Mouse (Mus musculus): Measurements from ENCODE around the gene Nos3. TPM values are rescaled to one million over a fixed set of nuclear protein-coding genes. Genes with fewer than 3 reads are reported as not detected.
A peak's percentile ranks its signal among the peaks of the same experiment; 100 is the strongest.

Gene Nos3
- total RNA-seq, 2 experiments from 2014 or later, result 5.0 to 7.1 TPM

DNA sequence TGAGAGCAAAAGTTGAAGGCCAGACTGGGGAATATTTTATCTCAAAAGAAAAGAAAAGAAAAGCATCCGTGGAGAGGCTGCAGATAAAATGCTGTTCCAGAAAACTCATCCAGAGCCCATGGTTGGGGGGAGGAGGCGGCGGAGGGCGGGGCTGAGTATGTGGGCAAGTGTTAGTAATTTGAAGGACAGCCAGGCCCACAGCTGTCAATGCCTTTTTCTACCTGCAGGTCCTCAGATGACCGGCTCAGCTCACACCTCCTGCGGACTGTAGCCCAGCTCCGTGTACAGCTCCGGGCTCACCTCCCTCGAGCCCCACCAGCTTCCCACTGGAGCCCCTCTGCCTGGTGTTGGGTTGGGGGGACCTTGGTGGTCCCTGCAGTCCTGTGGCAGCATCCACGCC is 35.1 kb downstream of the Nos3 start:
- Histone ChIP-seq H3K4me3 (no peak overlapping the region; the same call in 1 of the 2 replicates), H3K27ac (peak overlapping the region; percentile 38; the same call in 1 of the 2 replicates)
- TF ChIP-seq CTCF (IDR thresholded peaks at IDR 0.05), result no peak
- intact Hi-C loops (cut with DNase I), result loop anchor here (5.0 kb wide), 1 partner anchor 73 kb away; no protein-coding TSS in a partner anchor
- DNase-seq, result peak; percentile 54

DNA sequence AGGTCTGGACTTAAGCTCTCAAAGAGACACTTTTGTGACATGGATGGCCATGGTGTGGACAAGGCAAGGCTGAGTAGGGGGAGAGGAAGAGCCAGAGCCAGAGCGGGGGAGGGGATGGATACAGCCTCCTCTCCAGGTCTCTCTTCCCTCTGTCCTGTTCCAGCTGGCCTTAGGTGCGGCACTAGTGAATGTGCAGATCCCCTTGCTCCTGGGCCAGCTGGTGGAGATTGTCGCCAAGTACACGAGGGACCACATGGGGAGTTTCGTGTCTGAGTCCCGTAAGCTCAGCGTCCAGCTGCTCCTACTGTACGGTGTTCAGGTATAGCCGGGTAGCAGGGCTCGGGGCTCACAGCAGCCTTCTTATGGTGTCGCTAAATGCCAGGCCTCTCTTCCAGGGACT is 35.8 kb downstream of the Nos3 start:
- Histone ChIP-seq H3K27ac (peak overlapping the region; percentile 38; the same call in 1 of the 2 replicates), H3K4me3 (no peak overlapping the region)
- DNase-seq, result peak; percentile 58
- intact Hi-C loops (cut with DNase I), result no loop called here
- no peak for TF ChIP-seq CTCF (IDR thresholded peaks at IDR 0.05)

DNA sequence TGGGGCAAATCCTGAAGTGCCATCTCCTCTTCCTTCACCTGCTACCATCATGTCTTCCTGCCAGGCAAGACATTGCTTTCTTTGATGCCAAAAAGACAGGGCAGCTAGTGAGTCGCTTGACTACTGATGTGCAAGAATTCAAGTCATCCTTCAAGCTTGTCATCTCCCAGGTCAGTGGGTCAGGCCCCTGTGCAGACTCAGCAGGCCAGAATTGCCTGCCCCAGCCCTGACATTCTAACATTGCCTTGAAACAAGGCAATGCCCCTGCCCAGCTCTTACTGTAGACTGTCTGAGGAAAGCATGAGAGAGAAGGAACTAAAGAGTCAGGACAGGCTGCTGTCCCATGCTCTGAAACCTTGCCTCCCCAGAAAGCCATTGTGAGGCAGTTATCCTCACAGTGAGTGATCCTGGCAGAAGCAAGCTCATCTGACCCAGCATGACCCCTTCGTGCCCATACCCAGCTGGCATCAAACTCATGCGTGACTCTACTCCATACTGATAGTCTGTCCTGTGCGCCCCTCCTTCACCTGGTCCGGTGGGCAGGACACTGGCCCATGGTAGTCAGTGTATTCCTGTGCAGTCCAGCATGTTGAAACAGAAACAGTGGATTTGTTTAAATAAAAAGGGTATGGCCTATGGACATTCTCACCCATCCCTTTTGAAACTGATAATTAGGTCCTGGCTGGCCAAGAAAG is 36.4 kb downstream of the Nos3 start:
- TF ChIP-seq CTCF (IDR thresholded peaks at IDR 0.05), result no peak
- H3K27ac ChIP-seq, result no peak overlapping the region
- intact Hi-C loops (cut with DNase I), result no loop called here
- DNase-seq, result no peak
- no peak overlapping the region for H3K4me3 ChIP-seq

DNA sequence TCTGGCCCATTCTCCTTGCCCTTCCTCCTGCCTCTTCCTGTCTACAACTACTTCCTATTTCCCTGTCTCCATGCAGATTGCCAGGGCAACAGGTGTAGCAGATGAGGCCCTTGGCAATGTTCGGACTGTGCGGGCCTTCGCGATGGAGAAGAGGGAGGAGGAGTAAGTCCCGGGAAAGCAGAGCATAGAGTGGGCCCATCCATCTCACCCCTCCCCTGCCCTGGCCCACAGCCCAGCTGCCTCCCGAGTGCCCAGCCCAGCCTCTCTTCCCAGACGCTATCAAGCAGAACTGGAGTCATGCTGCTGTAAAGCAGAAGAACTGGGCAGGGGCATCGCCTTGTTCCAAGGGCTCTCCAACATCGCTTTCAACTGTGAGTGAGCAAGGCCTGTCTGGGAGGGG is 37.4 kb downstream of the Nos3 start:
- intact Hi-C loops (cut with DNase I), result no loop called here
- DNase-seq, result no peak
- Histone ChIP-seq H3K27ac (no peak overlapping the region), H3K4me3 (no peak overlapping the region)
- no peak for TF ChIP-seq CTCF (IDR thresholded peaks at IDR 0.05)

DNA sequence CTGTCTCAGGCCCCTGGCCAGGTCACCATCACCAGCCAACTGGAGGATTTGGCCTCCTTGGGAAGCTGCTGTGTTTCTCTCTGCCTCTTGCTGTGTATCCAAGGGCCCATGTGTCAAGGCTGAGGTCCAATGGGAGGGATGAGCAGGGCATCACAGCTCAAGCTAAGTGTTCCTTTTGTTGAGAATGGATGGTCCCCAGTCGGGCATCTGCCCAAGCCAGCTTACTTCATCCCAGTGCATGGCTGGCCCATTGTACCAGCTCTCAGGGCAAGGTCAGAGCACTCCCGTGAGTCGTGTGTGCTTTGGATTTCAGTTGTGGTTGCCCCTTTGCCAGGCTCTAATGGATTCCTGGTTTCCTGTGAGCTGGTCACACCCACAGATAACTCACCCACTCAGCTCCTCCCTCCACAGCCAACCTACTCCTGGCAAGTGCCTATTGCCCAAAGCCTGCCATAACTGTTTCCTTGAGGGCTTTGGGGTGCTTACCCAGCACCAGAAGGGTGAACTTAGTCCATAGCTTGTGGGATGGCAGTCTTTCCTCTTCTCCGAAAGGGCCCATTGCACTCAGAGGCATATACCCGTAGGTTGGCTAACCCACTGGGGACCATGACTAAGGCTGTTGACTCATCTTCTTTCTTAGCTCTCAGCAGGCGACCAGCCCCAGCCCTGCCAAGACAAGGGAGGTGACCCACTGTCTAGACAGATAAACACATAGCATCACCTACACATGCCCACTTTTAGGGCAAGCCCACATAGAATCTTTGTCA is 40.2 kb downstream of the Nos3 start:
- TF ChIP-seq CTCF (IDR thresholded peaks at IDR 0.05), result no peak
- no peak overlapping the region for H3K4me3 ChIP-seq
- no peak overlapping the region for H3K27ac ChIP-seq

DNA sequence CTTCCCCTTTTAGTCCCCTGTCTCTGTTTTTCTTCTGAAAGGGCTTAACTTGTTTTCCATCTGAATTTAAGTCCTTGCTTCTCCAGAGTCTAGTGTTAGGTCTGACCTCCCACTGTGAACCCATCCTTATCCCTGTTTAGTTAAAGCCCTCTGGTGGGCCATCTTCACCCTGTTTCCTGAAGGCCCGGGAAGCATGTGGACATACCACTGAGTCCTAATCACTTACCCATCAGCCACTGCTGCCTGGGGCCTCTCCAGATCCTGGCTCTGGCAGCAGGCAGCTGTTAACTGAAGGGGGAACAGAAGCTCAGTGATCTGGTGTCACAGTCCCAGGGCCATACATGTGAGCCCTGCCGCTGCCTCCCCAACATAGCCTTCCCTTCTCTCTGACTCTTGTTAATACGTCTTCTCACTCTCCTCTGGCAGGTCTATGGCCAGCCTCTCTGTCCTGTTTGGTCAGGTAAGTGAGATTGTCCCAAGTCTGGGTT is 40.8 kb downstream of the Nos3 start:
- no peak overlapping the region for H3K4me3 ChIP-seq
- intact Hi-C loops (cut with DNase I), result no loop called here
- no peak for TF ChIP-seq CTCF (IDR thresholded peaks at IDR 0.05)
- H3K27ac ChIP-seq, result no peak overlapping the region
- DNase-seq, result no peak

More for the DNA sequence above, 40.2 kb downstream of the Nos3 start:
- no peak for DNase-seq
- intact Hi-C loops (cut with DNase I), result no loop called here

DNA sequence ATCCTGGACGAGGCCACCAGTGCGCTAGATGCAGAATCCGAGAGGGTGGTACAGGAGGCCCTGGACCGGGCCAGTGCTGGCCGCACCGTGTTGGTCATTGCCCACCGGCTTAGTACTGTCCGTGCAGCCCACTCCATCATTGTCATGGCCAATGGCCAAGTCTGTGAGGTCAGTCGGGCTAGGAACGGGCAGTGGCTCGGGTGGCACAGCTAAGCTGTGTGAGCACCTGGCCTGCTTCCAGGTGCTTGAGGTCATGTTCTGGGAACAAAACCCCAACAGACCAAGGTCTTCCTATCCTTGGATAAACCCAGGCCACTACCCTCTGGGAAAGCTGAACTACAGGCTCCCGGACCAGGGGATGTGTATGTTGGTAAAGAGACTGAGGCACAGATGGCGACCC is 44.0 kb downstream of the Nos3 start:
- intact Hi-C loops (cut with DNase I), result no loop called here
- no peak overlapping the region for H3K27ac ChIP-seq
- TF ChIP-seq CTCF (IDR thresholded peaks at IDR 0.05), result no peak
- H3K4me3 ChIP-seq, result no peak overlapping the region
- DNase-seq, result peak; percentile 71

DNA sequence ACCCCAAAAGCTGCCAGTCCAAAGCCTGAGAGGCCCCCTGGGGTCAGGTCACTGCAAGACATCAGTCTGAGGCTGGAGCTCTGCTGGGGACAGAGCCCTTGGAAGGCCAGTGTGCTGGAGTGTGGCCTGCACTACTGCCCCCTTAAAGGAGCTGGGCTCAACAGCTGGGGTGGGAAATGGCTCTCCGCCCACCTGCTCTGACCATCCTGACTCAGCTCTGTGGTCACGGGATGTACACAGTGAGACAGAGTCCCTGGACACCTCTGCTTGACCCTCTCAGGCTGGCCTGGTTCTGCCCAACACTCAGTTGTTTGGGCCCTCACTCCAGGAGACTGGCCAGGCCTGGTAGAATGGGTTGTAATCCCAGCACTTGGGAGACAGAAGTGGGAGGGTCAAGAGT is 44.9 kb downstream of the Nos3 start:
- TF ChIP-seq CTCF (IDR thresholded peaks at IDR 0.05), result no peak
- H3K27ac ChIP-seq, result no peak overlapping the region
- intact Hi-C loops (cut with DNase I), result no loop called here
- DNase-seq, result no peak
- H3K4me3 ChIP-seq, result no peak overlapping the region

DNA sequence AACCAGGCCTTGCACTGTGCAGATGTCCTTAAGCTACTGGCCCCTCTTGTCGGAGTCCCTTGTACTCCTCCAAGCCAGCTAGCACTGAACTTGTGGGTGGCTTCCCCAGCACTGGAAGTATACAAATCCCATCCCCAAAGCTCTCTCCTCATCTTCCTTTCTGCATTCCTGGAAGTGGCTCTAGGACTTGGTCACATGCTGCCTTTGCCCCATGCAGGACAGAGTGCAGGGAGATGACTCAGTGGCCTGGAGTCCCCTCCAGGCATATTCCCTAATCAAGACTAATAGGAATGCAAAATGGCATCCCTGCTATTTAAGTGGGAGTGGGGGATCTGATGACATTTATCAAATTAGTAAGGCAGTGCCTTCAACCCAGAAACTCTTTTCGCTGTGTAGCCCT is 47.5 kb downstream of the Nos3 start:
- TF ChIP-seq CTCF (IDR thresholded peaks at IDR 0.05), result no peak
- intact Hi-C loops (cut with DNase I), result no loop called here
- DNase-seq, result no peak
- Histone ChIP-seq H3K27ac (no peak overlapping the region), H3K4me3 (no peak overlapping the region)

DNA sequence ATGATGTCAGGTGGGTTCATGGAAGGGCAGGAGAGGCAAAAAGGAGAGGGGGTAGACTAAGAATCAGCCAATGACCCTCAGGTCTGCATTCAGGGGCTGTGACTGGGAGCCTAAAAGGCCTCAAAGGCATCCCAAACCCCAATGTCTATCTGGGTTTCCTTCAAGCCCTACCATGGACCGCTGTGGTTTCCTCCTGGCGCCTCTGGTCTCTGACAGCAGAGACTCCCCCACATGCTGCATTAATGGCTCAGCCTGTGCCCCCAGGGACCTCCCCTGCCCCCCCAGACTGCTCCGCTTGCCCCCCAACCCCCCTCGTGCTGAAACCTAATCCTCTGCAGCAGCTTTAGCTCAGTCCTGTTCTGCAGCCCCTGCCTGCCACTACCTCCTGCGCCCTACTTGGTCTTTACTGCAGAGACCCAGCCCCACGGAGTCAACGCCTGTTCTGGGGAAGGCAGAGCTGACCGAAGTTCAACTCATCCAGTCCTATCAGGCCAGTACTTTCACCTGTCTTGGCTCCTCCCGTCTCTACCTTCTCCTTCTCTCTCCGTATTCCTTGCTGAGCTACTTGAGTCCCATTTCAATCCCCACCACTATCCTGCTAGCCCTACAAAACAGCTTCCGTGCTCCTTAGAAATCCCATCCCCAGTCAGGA is 48.6 kb downstream of the Nos3 start, which contains the start of gene Asic3:
Gene Asic3 (plus strand): TSS at position 351 of the 652 bp plus-strand sequence.
- no peak for DNase-seq
- TF ChIP-seq CTCF (IDR thresholded peaks at IDR 0.05), result no peak
- intact Hi-C loops (cut with DNase I), result no loop called here
- Histone ChIP-seq H3K4me3 (no peak within 1 kb of the TSS), H3K27ac (no peak within 1 kb of the TSS)

DNA sequence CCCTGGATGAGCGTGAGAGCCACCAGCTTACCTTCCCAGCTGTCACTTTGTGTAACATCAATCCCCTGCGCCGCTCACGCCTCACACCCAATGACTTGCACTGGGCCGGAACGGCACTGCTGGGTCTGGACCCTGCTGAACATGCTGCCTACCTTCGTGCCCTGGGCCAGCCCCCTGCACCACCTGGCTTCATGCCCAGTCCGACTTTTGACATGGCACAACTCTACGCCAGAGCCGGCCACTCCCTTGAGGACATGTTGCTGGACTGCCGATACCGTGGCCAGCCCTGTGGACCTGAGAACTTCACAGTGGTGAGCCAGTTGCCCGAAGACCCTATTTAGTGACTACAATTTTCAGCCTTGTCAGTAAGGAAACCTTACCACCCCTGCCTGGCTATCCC is 49.3 kb downstream of the Nos3 start:
- Histone ChIP-seq H3K27ac (no peak overlapping the region), H3K4me3 (no peak overlapping the region)
- no peak for TF ChIP-seq CTCF (IDR thresholded peaks at IDR 0.05)
- intact Hi-C loops (cut with DNase I), result no loop called here
- DNase-seq, result no peak

DNA sequence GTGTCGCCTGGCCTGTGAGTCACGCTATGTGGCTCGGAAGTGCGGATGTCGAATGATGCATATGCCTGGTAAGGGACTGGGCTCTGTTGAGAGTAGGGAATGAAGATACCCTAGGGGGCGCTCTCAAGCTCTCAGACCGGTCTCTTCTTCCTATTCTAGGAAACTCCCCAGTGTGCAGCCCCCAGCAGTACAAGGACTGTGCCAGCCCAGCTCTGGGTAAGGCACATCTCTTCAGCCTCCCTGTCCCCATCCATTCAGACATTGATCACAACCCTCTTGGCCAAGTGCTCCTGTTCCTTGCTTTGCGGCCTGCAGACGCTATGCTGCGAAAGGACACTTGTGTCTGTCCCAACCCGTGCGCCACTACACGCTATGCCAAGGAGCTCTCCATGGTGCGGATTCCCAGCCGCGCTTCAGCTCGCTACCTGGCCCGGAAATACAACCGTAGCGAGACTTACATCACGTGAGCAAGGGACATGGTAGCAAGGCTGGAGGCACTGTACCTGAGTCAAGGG is 51.7 kb downstream of the Nos3 start:
- peak overlapping the region; percentile 49 for H3K4me3 ChIP-seq
- intact Hi-C loops (cut with DNase I), result loop anchor here (1.0 to 5.0 kb wide), 2 partner anchors 36 to 54 kb away; partner anchors contain the start of gene Agap3
- peak; percentile 84 for TF ChIP-seq CTCF (IDR thresholded peaks at IDR 0.05)
- peak; percentile 67 for DNase-seq
- H3K27ac ChIP-seq, result no peak overlapping the region

Measured in gastrocnemius, adult 2 months (tissue).